Mouse (Mus musculus): Measurements from ENCODE around the gene F7.
"Not testable (repeated sequence)": the region's sequence is repeated elsewhere in the genome, so short reads cannot be mapped to it uniquely, and the experiment has no call there.

The F7 gene

DNA sequence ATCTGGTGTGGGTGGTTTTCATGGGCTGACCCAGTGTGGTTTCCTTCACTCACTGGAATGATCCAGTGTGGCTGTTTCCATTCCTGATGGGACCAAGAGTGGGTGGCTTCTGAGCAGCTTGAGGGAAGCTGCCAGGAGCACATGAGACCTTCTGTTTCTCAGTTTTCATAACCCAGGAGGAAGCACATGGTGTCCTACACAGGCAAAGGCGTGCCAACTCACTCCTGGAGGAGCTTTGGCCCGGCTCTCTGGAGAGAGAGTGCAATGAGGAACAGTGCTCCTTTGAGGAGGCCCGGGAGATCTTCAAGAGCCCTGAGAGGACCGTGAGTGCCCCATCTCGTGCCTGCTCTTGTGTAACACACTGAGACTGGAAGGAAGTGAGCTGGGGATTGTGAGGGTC is 2.6 kb downstream of the F7 start:
- no peak for DNase-seq (ENCODE audit: low read depth, low spot score)

GRCm38 (mm10) chr8:13036346-13036812 is 10.5 kb downstream of the F7 start:
- DNase-seq (ENCODE audit: low read depth, low spot score): no peak

DNA sequence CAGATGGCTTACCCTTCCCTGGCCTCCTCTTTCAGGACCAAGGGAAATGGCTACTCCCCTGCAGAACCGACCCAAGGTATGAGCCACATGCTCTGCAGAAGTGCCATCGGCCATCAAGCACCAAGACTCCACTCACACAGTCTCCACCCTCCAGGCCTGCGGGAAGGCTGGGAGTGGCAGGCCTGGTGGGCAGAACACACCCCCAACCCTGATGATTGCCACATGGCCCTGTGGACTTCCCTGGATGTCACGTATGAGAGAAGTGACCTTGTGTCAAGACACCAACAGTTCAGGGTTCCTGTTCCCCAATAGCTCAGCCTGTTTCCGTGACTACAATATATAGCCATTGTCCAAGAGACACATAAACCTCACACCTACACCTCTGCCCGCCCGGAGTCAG is 11.2 kb downstream of the F7 start, which contains the start of gene F10:
Gene F10, plus strand, starts transcription at position 294 of the 400 bp plus-strand sequence.
- DNase-seq (ENCODE audit: low read depth, low spot score): no peak

GRCm38 (mm10) chr8:13037569-13037968 is 11.7 kb downstream of the F7 start:
- DNase-seq (ENCODE audit: low read depth, low spot score): no peak

GRCm38 (mm10) chr8:13039054-13039453 is 13.2 kb downstream of the F7 start:
- DNase-seq (ENCODE audit: low read depth, low spot score): no peak

DNA sequence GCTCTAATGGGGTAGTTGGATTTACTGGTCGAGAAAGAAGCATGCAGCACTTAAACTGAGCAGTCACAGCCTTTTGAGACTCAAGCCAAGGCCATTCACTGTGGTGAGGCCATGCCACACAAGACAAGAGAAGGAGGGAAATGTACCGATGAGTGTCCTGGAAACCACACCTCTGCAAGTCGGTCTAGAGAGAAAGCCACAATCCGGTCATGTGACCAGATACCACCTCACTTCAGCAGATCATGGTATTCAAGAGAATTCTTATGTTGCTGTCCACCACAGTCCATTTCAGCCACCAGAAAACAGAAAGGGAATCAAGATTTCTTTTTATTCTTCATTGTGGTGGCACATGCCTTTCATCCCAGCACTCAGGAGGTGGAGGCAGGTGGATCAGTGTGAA is 15.6 kb downstream of the F7 start:
- no peak for DNase-seq (ENCODE audit: low read depth, low spot score)

- no peak for DNase-seq (ENCODE audit: low read depth, low spot score)
These were observed 21.8 kb downstream of the F7 start for GRCm38 (mm10) chr8:13047652-13048051.

- no peak for DNase-seq (ENCODE audit: low read depth, low spot score)
These were observed 24.7 kb downstream of the F7 start for GRCm38 (mm10) chr8:13050550-13050949.

- DNase-seq (ENCODE audit: low read depth, low spot score): no peak
These were observed 31.5 kb downstream of the F7 start for GRCm38 (mm10) chr8:13057351-13057750.

DNA sequence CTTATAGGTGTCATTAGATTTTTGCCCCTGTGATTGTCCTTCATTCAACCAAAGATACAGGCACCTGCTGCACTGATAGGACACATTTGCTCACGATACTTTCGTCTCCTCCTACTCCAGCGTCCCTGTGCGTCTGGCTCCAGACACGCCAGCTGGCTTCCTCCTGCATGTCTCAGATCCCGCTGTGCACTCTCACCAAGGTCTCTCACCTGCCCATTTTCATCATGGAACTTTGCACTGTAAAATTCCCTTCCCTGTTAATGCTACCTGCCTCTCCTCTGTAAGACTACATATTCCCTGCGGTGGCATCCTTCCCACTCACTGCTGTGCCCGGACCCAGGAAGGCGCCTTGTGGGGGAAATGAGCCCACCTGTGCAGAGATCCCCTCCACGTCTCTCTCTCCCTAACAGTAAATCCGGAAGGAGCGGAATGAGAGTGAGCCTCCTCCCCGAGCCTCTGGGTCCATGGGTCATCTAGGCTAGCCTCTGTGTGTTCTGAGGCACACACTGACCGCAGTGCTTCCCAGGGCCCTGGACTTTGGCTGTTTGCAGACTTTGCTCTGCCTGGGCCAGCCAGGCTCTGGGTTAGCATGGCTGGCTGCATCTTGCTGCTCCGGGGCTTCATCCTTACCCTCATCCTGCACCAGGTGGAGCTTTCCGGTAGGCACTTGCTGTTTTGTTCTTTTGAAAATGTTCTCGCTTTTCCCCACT is 34.8 kb downstream of the F7 start, which contains the start of gene Proz:
Gene Proz, plus strand, starts transcription at position 474 of the 710 bp plus-strand sequence.
- no peak for DNase-seq (ENCODE audit: low read depth, low spot score)

DNA sequence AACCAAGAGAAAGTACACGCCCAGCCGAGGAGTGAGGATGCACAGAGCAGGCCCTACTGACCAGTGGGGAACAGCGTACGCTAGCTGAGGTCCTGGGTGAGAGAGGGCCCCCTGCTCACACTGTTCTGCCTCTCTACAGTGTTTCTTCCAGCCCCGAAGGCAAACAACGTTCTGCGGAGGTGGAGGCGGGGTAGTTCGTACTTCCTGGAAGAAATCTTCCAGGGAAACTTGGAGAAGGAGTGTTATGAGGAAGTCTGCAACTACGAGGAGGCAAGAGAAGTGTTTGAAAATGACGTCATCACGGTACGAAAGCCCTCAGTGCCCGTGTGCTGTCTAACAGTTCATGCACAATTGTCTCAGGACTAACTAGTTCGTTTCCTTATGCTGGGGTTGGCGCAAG is 37.3 kb downstream of the F7 start:
- DNase-seq (ENCODE audit: low read depth, low spot score): no peak

- DNase-seq (ENCODE audit: low read depth, low spot score): no peak
These were observed 47.4 kb downstream of the F7 start for GRCm38 (mm10) chr8:13073255-13073654.

DNA sequence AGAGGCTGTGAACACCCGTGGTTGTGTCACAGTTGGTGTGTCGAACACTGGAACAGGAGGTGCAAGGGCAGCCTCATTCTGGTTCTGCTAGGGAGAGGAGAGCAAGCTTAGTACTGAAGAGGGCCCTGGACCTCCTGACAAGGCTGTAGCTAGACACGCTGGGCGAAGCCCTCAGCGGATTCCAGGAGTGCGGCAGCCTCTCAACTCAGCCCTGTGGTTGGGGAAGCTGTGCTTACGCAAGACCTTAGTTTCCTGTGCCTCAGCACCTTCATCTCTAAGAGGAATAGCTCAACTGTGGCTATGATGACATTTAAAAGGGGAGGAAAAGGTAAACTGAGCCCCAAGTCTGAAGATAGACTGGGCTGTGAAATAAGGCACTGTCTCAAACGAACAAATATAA is 49.2 kb downstream of the F7 start:
- no peak for DNase-seq (ENCODE audit: low read depth, low spot score)

DNA sequence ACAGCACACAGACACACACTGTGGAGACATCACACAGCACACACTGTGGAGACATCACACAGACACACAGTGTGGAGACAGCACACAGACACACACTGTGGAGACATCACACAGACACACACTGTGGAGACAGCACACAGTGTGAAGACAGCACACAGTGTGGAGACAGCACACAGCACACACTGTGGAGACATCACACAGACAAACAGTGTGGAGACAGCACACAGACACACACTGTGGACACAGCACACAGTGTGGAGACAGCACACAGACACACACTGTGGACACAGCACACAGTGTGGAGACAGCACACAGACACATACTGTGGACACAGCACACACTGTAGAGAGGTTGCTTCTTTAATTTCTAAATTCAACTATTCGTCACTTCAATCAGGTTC is 49.7 kb downstream of the F7 start:
- not testable (repeated sequence) for DNase-seq (ENCODE audit: low read depth, low spot score)

DNA sequence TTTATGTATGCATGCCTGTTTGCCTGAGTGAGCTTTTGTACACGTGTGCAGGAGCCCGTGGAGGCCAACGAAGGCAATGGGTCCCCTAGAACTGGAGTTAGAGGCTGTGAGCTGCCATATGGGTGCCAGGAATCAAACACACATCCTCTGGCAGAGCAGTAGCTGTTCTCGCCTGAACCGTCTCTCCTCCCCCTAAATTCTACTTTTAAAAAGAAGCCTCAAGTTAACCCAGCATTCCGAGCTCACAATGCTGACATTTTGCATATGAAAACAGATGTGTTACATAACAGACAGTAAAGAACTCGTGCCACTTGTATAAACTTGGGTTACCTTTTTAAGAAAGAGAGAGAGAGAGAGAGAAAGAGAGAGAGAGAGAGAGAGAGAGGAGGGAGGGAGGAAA is 51.7 kb downstream of the F7 start:
- no peak for DNase-seq (ENCODE audit: low read depth, low spot score)

All from embryo, embryonic 11.5 days (tissue).